Mouse (Mus musculus): ENCODE measurements around the gene Rbm4. TPM values are rescaled to one million over a fixed set of nuclear protein-coding genes. Genes with fewer than 3 reads are reported as not detected.

Rbm4 gene
- polyA plus RNA-seq, 1 experiment from 2014 or later, result 113 TPM

- Histone ChIP-seq H3K27me3 (ENCODE audit: control insufficient read depth, insufficient read depth, low read length) (no peaks in the 10 kb centered on the region), H3K9ac (replicated peaks; ENCODE audit: low read length) (peak overlapping the region; percentile 68), H3K4me2 (ENCODE audit: low read length) (peak overlapping the region; percentile 94), H3K27ac (replicated peaks; ENCODE audit: low read depth, low read length) (peak overlapping the region; percentile 91), H3K36me3 (ENCODE audit: control insufficient read depth, insufficient read depth, low read length) (no peaks in the 10 kb centered on the region), H3K4me3 (replicated peaks; ENCODE audit: low read depth, low read length) (peak overlapping the region; percentile 87), H3K4me1 (ENCODE audit: control insufficient read depth, insufficient read depth, low read length) (peaks cover 18% of the 10 kb centered on the region), H3K9me3 (ENCODE audit: control insufficient read depth, low read length) (no peaks in the 10 kb centered on the region)
- ATAC-seq (ENCODE audit: low FRiP score, low TSS enrichment) (no peak), DNase-seq (no peak)
- WGBS, result under 1% methylated on average over 17 of the region's 17 CpGs
Observed at GRCm38 (mm10) chr19:4810746-4811062, 17.0 kb upstream of the Rbm4 start.

- peaks cover 18% of the 10 kb centered on the region for H3K4me1 ChIP-seq (ENCODE audit: control insufficient read depth, insufficient read depth, low read length)
Observed at GRCm38 (mm10) chr19:4810309-4810708, 16.6 kb upstream of the Rbm4 start.

GRCm38 (mm10) chr19:4803283-4803682 lies 9.6 kb upstream of the Rbm4 start:
- peaks cover 4% of the 10 kb centered on the region; the same call in 1 of the 2 replicates for H3K4me1 ChIP-seq (ENCODE audit: control insufficient read depth, insufficient read depth, low read length)
- WGBS, result 76% methylated on average over 10 of the region's 10 CpGs
- H3K27ac ChIP-seq (replicated peaks; ENCODE audit: low read depth, low read length), result no peak overlapping the region
- no peak for ATAC-seq (ENCODE audit: low FRiP score, low TSS enrichment)
- H3K9ac ChIP-seq (replicated peaks; ENCODE audit: low read length), result no peak overlapping the region
- no peak overlapping the region for H3K4me2 ChIP-seq (ENCODE audit: low read length)
- DNase-seq, result no peak
- no peaks in the 10 kb centered on the region for H3K9me3 ChIP-seq (ENCODE audit: control insufficient read depth, low read length)
- no peak overlapping the region for H3K4me3 ChIP-seq (replicated peaks; ENCODE audit: low read depth, low read length)
- H3K27me3 ChIP-seq (ENCODE audit: control insufficient read depth, insufficient read depth, low read length), result no peaks in the 10 kb centered on the region
- peaks cover 55% of the 10 kb centered on the region for H3K36me3 ChIP-seq (ENCODE audit: control insufficient read depth, insufficient read depth, low read length)

More at GRCm38 (mm10) chr19:4810309-4810708, 16.6 kb upstream of the Rbm4 start:
- ATAC-seq (ENCODE audit: low FRiP score, low TSS enrichment) (no peak), DNase-seq (peak; percentile 3)
- Histone ChIP-seq H3K4me2 (ENCODE audit: low read length) (peak overlapping the region; percentile 94), H3K9me3 (ENCODE audit: control insufficient read depth, low read length) (no peaks in the 10 kb centered on the region), H3K9ac (replicated peaks; ENCODE audit: low read length) (peak overlapping the region; percentile 68), H3K27me3 (ENCODE audit: control insufficient read depth, insufficient read depth, low read length) (no peaks in the 10 kb centered on the region), H3K4me3 (replicated peaks; ENCODE audit: low read depth, low read length) (peak overlapping the region; percentile 87), H3K36me3 (ENCODE audit: control insufficient read depth, insufficient read depth, low read length) (no peaks in the 10 kb centered on the region), H3K27ac (replicated peaks; ENCODE audit: low read depth, low read length) (peak overlapping the region; percentile 91)
- under 1% methylated on average over 14 of the region's 14 CpGs for WGBS

GRCm38 (mm10) chr19:4802691-4803091 lies 9.0 kb upstream of the Rbm4 start:
- no peaks in the 10 kb centered on the region for H3K27me3 ChIP-seq (ENCODE audit: control insufficient read depth, insufficient read depth, low read length)
- 90% methylated on average over 7 of the region's 7 CpGs for WGBS
- no peaks in the 10 kb centered on the region for H3K9me3 ChIP-seq (ENCODE audit: control insufficient read depth, low read length)
- no peak overlapping the region for H3K4me3 ChIP-seq (replicated peaks; ENCODE audit: low read depth, low read length)
- H3K27ac ChIP-seq (replicated peaks; ENCODE audit: low read depth, low read length), result no peak overlapping the region
- DNase-seq (no peak), ATAC-seq (ENCODE audit: low FRiP score, low TSS enrichment) (no peak)
- H3K4me1 ChIP-seq (ENCODE audit: control insufficient read depth, insufficient read depth, low read length), result no peaks in the 10 kb centered on the region
- peaks cover 59% of the 10 kb centered on the region for H3K36me3 ChIP-seq (ENCODE audit: control insufficient read depth, insufficient read depth, low read length)
- no peak overlapping the region for H3K9ac ChIP-seq (replicated peaks; ENCODE audit: low read length)
- no peak overlapping the region for H3K4me2 ChIP-seq (ENCODE audit: low read length)

- Histone ChIP-seq H3K9ac (replicated peaks; ENCODE audit: low read length) (no peak overlapping the region), H3K9me3 (ENCODE audit: control insufficient read depth, low read length) (no peaks in the 10 kb centered on the region), H3K4me1 (ENCODE audit: control insufficient read depth, insufficient read depth, low read length) (0 out of 2 replicates have a peak, but pooled peaks cover 3% of the 10 kb centered on the region), H3K36me3 (ENCODE audit: control insufficient read depth, insufficient read depth, low read length) (peaks cover 59% of the 10 kb centered on the region), H3K27ac (replicated peaks; ENCODE audit: low read depth, low read length) (no peak overlapping the region), H3K27me3 (ENCODE audit: control insufficient read depth, insufficient read depth, low read length) (no peaks in the 10 kb centered on the region), H3K4me2 (ENCODE audit: low read length) (no peak overlapping the region), H3K4me3 (replicated peaks; ENCODE audit: low read depth, low read length) (no peak overlapping the region)
- 94% methylated on average over 5 of the region's 5 CpGs for WGBS
- ATAC-seq (ENCODE audit: low FRiP score, low TSS enrichment) (no peak), DNase-seq (no peak)
Observed at GRCm38 (mm10) chr19:4799083-4799482, 5.4 kb upstream of the Rbm4 start.

- H3K27me3 ChIP-seq (ENCODE audit: control insufficient read depth, insufficient read depth, low read length), result no peaks in the 10 kb centered on the region
- no peak overlapping the region for H3K27ac ChIP-seq (replicated peaks; ENCODE audit: low read depth, low read length)
- H3K9me3 ChIP-seq (ENCODE audit: control insufficient read depth, low read length), result no peaks in the 10 kb centered on the region
- H3K4me2 ChIP-seq (ENCODE audit: low read length), result no peak overlapping the region
- WGBS, result 95% methylated on average over 2 of the region's 2 CpGs
- peaks cover 49% of the 10 kb centered on the region for H3K36me3 ChIP-seq (ENCODE audit: control insufficient read depth, insufficient read depth, low read length)
- H3K4me1 ChIP-seq (ENCODE audit: control insufficient read depth, insufficient read depth, low read length), result peaks cover 4% of the 10 kb centered on the region; the same call in 1 of the 2 replicates
- no peak overlapping the region for H3K9ac ChIP-seq (replicated peaks; ENCODE audit: low read length)
- no peak overlapping the region for H3K4me3 ChIP-seq (replicated peaks; ENCODE audit: low read depth, low read length)
- DNase-seq (no peak), ATAC-seq (ENCODE audit: low FRiP score, low TSS enrichment) (no peak)
Observed at GRCm38 (mm10) chr19:4797846-4798245, 4.1 kb upstream of the Rbm4 start.

- no peak overlapping the region for H3K27ac ChIP-seq (replicated peaks; ENCODE audit: low read depth, low read length)
- H3K9me3 ChIP-seq (ENCODE audit: control insufficient read depth, low read length), result no peaks in the 10 kb centered on the region
- 79% methylated on average over 1 of the region's 1 CpGs for WGBS
- H3K27me3 ChIP-seq (ENCODE audit: control insufficient read depth, insufficient read depth, low read length), result no peaks in the 10 kb centered on the region
- ATAC-seq (ENCODE audit: low FRiP score, low TSS enrichment) (no peak), DNase-seq (no peak)
- H3K9ac ChIP-seq (replicated peaks; ENCODE audit: low read length), result no peak overlapping the region
- H3K4me3 ChIP-seq (replicated peaks; ENCODE audit: low read depth, low read length), result no peak overlapping the region
- peaks cover 43% of the 10 kb centered on the region for H3K36me3 ChIP-seq (ENCODE audit: control insufficient read depth, insufficient read depth, low read length)
- peaks cover 20% of the 10 kb centered on the region for H3K4me1 ChIP-seq (ENCODE audit: control insufficient read depth, insufficient read depth, low read length)
- no peak overlapping the region for H3K4me2 ChIP-seq (ENCODE audit: low read length)
Observed at GRCm38 (mm10) chr19:4795929-4796328, 2.2 kb upstream of the Rbm4 start.

GRCm38 (mm10) chr19:4793281-4793830 lies 345 bp downstream of the Rbm4 start:
- H3K9ac ChIP-seq (replicated peaks; ENCODE audit: low read length), result peak overlapping the region; percentile 74
- H3K4me2 ChIP-seq (ENCODE audit: low read length), result peak overlapping the region; percentile 90
- H3K4me1 ChIP-seq (ENCODE audit: control insufficient read depth, insufficient read depth, low read length), result peaks cover 42% of the 10 kb centered on the region
- H3K4me3 ChIP-seq (replicated peaks; ENCODE audit: low read depth, low read length), result peak overlapping the region; percentile 83
- peak overlapping the region; percentile 87 for H3K27ac ChIP-seq (replicated peaks; ENCODE audit: low read depth, low read length)
- no peaks in the 10 kb centered on the region for H3K27me3 ChIP-seq (ENCODE audit: control insufficient read depth, insufficient read depth, low read length)
- ATAC-seq (ENCODE audit: low FRiP score, low TSS enrichment) (peak; percentile 32; the same call in 1 of the 2 replicates), DNase-seq (peak; percentile 44)
- 2% methylated on average over 16 of the region's 16 CpGs for WGBS
- peaks cover 35% of the 10 kb centered on the region for H3K36me3 ChIP-seq (ENCODE audit: control insufficient read depth, insufficient read depth, low read length)
- H3K9me3 ChIP-seq (ENCODE audit: control insufficient read depth, low read length), result no peaks in the 10 kb centered on the region

GRCm38 (mm10) chr19:4786313-4786712 lies 7.4 kb downstream of the Rbm4 start:
- DNase-seq (no peak), ATAC-seq (ENCODE audit: low FRiP score, low TSS enrichment) (no peak)
- H3K9ac ChIP-seq (replicated peaks; ENCODE audit: low read length), result no peak overlapping the region
- WGBS, result 95% methylated on average over 2 of the region's 2 CpGs
- H3K4me3 ChIP-seq (replicated peaks; ENCODE audit: low read depth, low read length), result no peak overlapping the region
- no peaks in the 10 kb centered on the region for H3K9me3 ChIP-seq (ENCODE audit: control insufficient read depth, low read length)
- H3K27me3 ChIP-seq (ENCODE audit: control insufficient read depth, insufficient read depth, low read length), result no peaks in the 10 kb centered on the region
- peaks cover 88% of the 10 kb centered on the region for H3K36me3 ChIP-seq (ENCODE audit: control insufficient read depth, insufficient read depth, low read length)
- no peak overlapping the region for H3K4me2 ChIP-seq (ENCODE audit: low read length)
- H3K27ac ChIP-seq (replicated peaks; ENCODE audit: low read depth, low read length), result no peak overlapping the region
- H3K4me1 ChIP-seq (ENCODE audit: control insufficient read depth, insufficient read depth, low read length), result peaks cover 34% of the 10 kb centered on the region
